Mouse (Mus musculus): ENCODE data around the gene Jmjd1c.

- TF ChIP-seq CTCF (IDR thresholded peaks at IDR 0.05; ENCODE audit: control insufficient read depth, insufficient read depth, insufficient read length): no peak
- TF ChIP-seq USF1 (IDR thresholded peaks at IDR 0.05; ENCODE audit: low read depth): no peak
- TF ChIP-seq MYOG (IDR thresholded peaks at IDR 0.05; ENCODE audit: control insufficient read depth, extremely low read depth, insufficient read length): no peak
- no peak for TF ChIP-seq CEBPB (IDR thresholded peaks at IDR 0.05; ENCODE audit: low read depth)
- TF ChIP-seq MAX (IDR thresholded peaks at IDR 0.05): no peak
Measured at GRCm38 (mm10) chr10:67069013-67069412, 26.9 kb upstream of the Jmjd1c start.
